Mouse (Mus musculus) myocyte (in vitro differentiated cells): ENCODE data around the gene Med16. TPM values are rescaled to one million over a fixed set of nuclear protein-coding genes. Genes with fewer than 3 reads are reported as not detected.

Source experiments
- H3K27me3 ChIP-seq: one replicate; pipeline ENCODE4 v1.6.1; 2011; ENCODE audit not compliant: control insufficient read depth, insufficient read depth, insufficient read length
- H3K36me3 ChIP-seq: one replicate; pipeline ENCODE4 v1.6.1; 2011; ENCODE audit not compliant: control insufficient read depth, insufficient read depth
- H3K4me2 ChIP-seq: one replicate; pipeline ENCODE4 v1.6.1; 2011; ENCODE audit warnings: low read depth, control low read depth
- H3K4me3 ChIP-seq: one replicate; pipeline ENCODE4 v1.5.1; 2011; ENCODE audit warnings: mild to moderate bottlenecking, control low read depth, moderate library complexity
- H3K79me2 ChIP-seq: one replicate; pipeline ENCODE4 v1.6.1; 2011; ENCODE audit not compliant: control insufficient read depth, insufficient read depth
- H3ac ChIP-seq: one replicate; pipeline ENCODE4 v1.6.1; 2011; ENCODE audit not compliant: control insufficient read depth, insufficient read length
- CEBPB ChIP-seq: IDR thresholded peaks from 2 replicates; pipeline ENCODE4 v1.6.1; 2011; ENCODE audit warnings: mild to moderate bottlenecking, moderate library complexity; ENCODE audit not compliant: poor library complexity, insufficient read depth, severe bottlenecking
- E2F4 ChIP-seq: IDR thresholded peaks from one replicate; pipeline ENCODE4 v1.6.1; 2011; ENCODE audit warnings: mild to moderate bottlenecking, control low read depth, moderate library complexity; ENCODE audit not compliant: insufficient read depth
- MAX ChIP-seq: IDR thresholded peaks from one replicate; pipeline ENCODE4 v1.6.1; 2011; ENCODE audit warnings: low read depth, mild to moderate bottlenecking, control low read depth
- MYOD1 ChIP-seq, 3 experiments: IDR thresholded peaks; one replicate each; pipeline ENCODE4 v1.6.1; 2011; ENCODE audit warnings: control low read depth in 2 of 3, low read depth in 2 of 3, mild to moderate bottlenecking in 2 of 3, moderate library complexity in 1 of 3; ENCODE audit not compliant: insufficient read length in 2 of 3, control insufficient read depth in 1 of 3
- MYOG ChIP-seq, 3 experiments: IDR thresholded peaks; one replicate each; pipeline ENCODE4 v1.6.1; 2011; ENCODE audit warnings: control low read depth in 2 of 3, low read depth in 2 of 3, mild to moderate bottlenecking in 2 of 3; ENCODE audit not compliant: insufficient read length in 2 of 3, control insufficient read depth in 1 of 3, insufficient read depth in 1 of 3
- POLR2A ChIP-seq: IDR thresholded peaks from one replicate; pipeline ENCODE4 v1.6.1; 2011; ENCODE audit warnings: low read depth, mild to moderate bottlenecking, control low read depth, moderate library complexity; ENCODE audit not compliant: insufficient read length
- POLR2AphosphoS2 ChIP-seq: IDR thresholded peaks from one replicate; pipeline ENCODE4 v1.6.1; 2011; ENCODE audit warnings: low read depth, control low read depth; ENCODE audit not compliant: insufficient read length
- REST ChIP-seq: IDR thresholded peaks from one replicate; pipeline ENCODE4 v1.6.1; 2011; ENCODE audit warnings: mild to moderate bottlenecking, control low read depth, moderate library complexity; ENCODE audit not compliant: insufficient read depth, insufficient read length
- SRF ChIP-seq: IDR thresholded peaks from one replicate; pipeline ENCODE4 v1.6.1; 2011; ENCODE audit warnings: low read depth; ENCODE audit not compliant: control insufficient read depth, insufficient read length
- TCF12 ChIP-seq: IDR thresholded peaks from one replicate; pipeline ENCODE4 v1.6.1; 2011; ENCODE audit warnings: mild to moderate bottlenecking, control low read depth; ENCODE audit not compliant: poor library complexity, insufficient read depth, severe bottlenecking
- TCF3 ChIP-seq: IDR thresholded peaks from one replicate; pipeline ENCODE4 v1.6.1; 2011; ENCODE audit warnings: low read depth, control low read depth; ENCODE audit not compliant: insufficient read length
- USF1 ChIP-seq: IDR thresholded peaks from one replicate; pipeline ENCODE4 v1.6.1; 2011; ENCODE audit warnings: low read depth, mild to moderate bottlenecking, control low read depth, moderate library complexity
- polyA plus RNA-seq: library from polyadenylated mRNA; unstranded; fragments of >200 nt; fragmentation: generic; extraction: Trizol; gene quantifications from one replicate; pipeline ENCODE4 v1.2.1, GENCODE M21; 2012; ENCODE audit warnings: missing spikeins

The Med16 gene
- polyA plus RNA-seq, 1 experiment, result 31.4 TPM

DNA sequence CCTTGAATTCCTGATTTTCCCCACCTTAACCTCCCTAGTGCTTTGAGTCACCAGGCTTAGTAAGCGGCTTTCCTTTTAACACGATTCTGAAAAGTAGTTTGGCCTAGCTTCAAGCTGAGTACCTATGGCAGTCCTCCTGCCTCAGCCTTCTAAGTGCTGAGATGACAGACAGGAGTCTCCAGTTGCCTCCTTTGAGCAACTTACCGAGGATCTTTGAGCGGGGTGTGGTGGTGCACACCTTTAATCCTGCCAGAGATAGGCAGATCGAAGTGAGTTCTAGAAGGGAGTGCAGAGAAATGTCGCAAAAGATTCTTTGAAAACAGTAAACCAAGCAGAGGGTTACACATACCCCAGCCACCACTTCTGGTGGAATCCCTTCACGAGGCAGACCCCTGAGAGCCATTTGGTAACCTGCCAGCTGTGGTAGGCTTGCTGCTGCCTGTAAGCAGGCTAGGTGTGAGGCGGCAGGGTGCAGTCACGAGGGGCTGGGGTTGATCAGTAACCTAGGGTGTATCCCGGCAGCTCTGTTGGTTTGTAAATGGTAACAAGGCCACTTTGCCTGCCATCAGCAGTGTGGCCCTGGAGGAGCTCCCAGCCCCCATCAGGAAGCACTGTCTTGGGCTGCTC, 53.1 kb downstream of the Med16 start:
- H3K27me3 ChIP-seq, result no peaks in the 10 kb centered on the region
- H3K4me3 ChIP-seq, result peak overlapping the region; percentile 98
- H3K79me2 ChIP-seq, result peaks cover 56% of the 10 kb centered on the region
- peak overlapping the region; percentile 96 for H3K4me2 ChIP-seq
- peaks cover 23% of the 10 kb centered on the region for H3K36me3 ChIP-seq
- H3ac ChIP-seq, result peak overlapping the region; percentile 83
- no peak for TF ChIP-seq TCF12
- no peak for TF ChIP-seq MYOG (IDR thresholded peaks at IDR 0.05; ENCODE audit: control insufficient read depth in 1 of 3, insufficient read depth in 1 of 3, insufficient read length in 2 of 3, low read depth in 2 of 3)
- TF ChIP-seq POLR2AphosphoS2, result peak; percentile 73
- TF ChIP-seq POLR2A, result no peak

DNA sequence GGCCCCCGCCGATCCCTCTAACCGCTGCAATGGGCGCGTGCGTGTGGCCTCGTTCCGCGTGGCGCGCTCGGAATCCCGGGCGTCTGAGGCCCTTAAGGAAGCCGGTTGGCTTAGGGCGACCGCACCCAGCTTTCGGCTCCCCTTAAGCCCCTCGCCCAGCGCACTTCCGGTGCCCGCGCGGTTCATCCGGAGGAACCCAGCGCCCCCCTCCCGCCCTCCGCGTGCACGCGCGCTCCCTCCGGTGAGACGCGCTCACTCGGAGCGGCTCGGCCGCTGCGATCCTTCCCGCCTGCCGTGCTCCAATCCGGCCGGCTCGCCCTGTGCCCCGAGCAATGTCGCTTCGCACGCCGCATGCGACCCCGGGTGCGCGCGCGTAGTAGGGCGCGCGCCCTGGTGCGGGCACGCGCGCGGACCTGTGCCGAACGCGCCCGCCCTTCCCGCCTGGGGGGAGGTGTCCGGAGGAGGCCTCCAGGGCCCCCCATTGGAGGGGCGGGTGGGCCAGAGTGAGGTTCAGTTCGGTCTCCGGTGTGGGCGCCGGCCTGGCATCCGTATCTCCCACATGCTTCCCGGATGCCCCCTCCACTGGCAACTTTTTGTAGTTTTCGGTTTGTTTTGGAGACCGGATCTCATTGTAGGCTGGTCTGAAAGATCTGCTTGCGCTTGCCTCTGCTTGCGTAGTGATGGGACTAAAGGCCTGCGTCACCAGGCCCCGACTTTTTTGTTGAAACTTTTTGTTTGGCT, 53.8 kb downstream of the Med16 start:
- no peak for TF ChIP-seq POLR2AphosphoS2
- no peak for TF ChIP-seq MAX
- no peak for TF ChIP-seq MYOG (IDR thresholded peaks at IDR 0.05; ENCODE audit: control insufficient read depth in 1 of 3, insufficient read depth in 1 of 3, insufficient read length in 2 of 3, low read depth in 2 of 3)
- Histone ChIP-seq H3K36me3 (peaks cover 16% of the 10 kb centered on the region), H3K27me3 (no peaks in the 10 kb centered on the region), H3K4me2 (peak overlapping the region; percentile 96), H3ac (peak overlapping the region; percentile 83), H3K79me2 (peaks cover 50% of the 10 kb centered on the region), H3K4me3 (peak overlapping the region; percentile 98)

DNA sequence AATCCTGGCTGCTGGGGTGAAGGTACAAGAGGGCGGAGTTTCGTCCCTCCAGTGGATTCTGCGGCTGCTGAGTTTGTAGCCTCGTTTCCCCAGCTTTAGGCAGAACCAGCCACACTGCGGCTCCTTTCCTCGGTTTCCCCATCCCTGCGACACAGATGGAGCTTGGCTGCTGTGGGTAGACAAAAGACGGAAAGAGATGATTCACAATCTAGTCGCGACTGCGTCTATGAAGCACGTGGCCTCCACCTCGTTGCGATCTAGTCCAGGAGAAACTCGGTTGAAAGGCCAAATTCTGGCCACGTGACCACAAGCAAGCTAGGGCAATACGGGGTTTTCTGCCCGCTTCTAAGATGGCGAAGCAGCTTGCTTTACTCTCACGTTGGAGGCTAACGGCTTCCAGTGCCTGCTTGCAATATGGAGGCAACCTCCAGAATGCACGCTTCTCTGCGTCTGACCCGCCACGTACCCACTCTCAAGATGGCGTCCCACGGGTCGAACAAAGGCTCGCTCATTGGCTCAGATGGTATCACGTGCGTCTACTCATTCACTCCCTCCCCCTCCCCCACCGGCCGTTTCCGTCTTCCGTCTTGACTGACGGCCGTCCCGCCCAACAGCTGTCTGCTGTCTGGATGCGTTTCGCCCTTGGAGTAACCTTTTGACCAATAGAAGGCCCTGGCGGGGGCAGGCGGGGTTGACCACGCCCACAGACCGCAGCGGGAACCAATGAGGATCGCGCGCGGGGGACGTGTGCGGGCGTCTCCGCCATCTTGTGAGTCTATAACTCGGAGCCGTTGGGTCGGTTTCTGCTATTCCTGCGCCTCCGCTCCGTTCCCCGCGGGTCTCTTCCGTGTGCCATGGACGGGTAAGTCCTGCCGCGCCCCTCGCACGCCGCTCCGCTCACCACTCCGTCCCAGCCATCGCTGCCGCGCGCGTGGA, 54.6 kb downstream of the Med16 start, which contains the start of gene Ptbp1:
TSS of gene Ptbp1 (plus strand) at position 568 of the 936 bp plus-strand sequence.
- Histone ChIP-seq H3K36me3 (peaks cover 8% of the 10 kb centered on the region), H3K79me2 (peaks cover 41% of the 10 kb centered on the region), H3K27me3 (no peaks in the 10 kb centered on the region), H3K4me3 (peak within 1 kb of the TSS; percentile 98), H3ac (peak within 1 kb of the TSS; percentile 83), H3K4me2 (peak within 1 kb of the TSS; percentile 100)
- TF ChIP-seq REST (peak; percentile 48), E2F4 (peak; percentile 4), SRF (peak; percentile 32), MYOG (IDR thresholded peaks at IDR 0.05; ENCODE audit: control insufficient read depth in 1 of 3, insufficient read depth in 1 of 3, insufficient read length in 2 of 3, low read depth in 2 of 3) (no peak), CEBPB (peak; percentile 79), USF1 (peak; percentile 94), TCF3 (no peak), MYOD1 (IDR thresholded peaks at IDR 0.05; ENCODE audit: control insufficient read depth in 1 of 3, insufficient read length in 2 of 3, low read depth in 2 of 3) (peak in 2 of 3 experiments; percentile 29 to 67), POLR2AphosphoS2 (peak; percentile 98), MAX (peak; percentile 91), TCF12 (no peak), POLR2A (peak; percentile 91)

DNA sequence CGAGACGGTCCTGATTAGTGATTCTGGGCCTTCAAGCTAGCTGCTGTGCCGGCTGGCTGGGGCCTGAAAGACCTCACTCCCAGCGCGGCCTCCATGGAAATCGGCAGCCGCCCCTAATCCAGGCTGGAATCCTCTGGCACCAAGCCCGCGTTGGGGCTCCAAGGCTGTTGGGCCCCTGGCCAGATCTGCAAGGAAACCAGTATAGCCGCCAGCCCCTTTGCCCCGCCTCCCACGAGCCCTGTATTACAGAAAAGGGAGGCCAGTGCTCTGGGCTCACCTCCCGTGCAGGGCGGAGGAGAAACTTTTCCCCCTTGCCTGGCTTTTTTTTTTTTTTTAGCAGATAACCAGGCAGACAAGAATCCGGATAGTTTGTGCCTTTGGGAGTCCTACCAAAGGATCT, 55.3 kb downstream of the Med16 start:
- H3K36me3 ChIP-seq, result peaks cover 7% of the 10 kb centered on the region
- H3K4me2 ChIP-seq, result peak overlapping the region; percentile 100
- peak overlapping the region; percentile 98 for H3K4me3 ChIP-seq
- H3ac ChIP-seq, result peak overlapping the region; percentile 83
- H3K79me2 ChIP-seq, result peaks cover 34% of the 10 kb centered on the region
- TF ChIP-seq POLR2AphosphoS2, result peak; percentile 74
- TF ChIP-seq TCF3, result no peak
- peak; percentile 68 for TF ChIP-seq POLR2A
- TF ChIP-seq MYOG (IDR thresholded peaks at IDR 0.05; ENCODE audit: control insufficient read depth in 1 of 3, insufficient read depth in 1 of 3, insufficient read length in 2 of 3, low read depth in 2 of 3), result peak in 1 of 3 experiments; percentile 5
- no peak for TF ChIP-seq MYOD1 (IDR thresholded peaks at IDR 0.05; ENCODE audit: control insufficient read depth in 1 of 3, insufficient read length in 2 of 3, low read depth in 2 of 3)
- no peak for TF ChIP-seq SRF
- TF ChIP-seq CEBPB, result no peak
- TF ChIP-seq REST, result no peak
- no peak for TF ChIP-seq E2F4
- TF ChIP-seq USF1, result no peak
- TF ChIP-seq MAX, result no peak
- no peaks in the 10 kb centered on the region for H3K27me3 ChIP-seq
